Mouse (Mus musculus) cerebellum, adult 8-10 months (tissue): ENCODE measurements around the gene Nsun2.

Source experiments
- DNase-seq: peaks from one replicate; pipeline ENCODE4 v3.0.0; 2022

Nsun2 gene

DNA sequence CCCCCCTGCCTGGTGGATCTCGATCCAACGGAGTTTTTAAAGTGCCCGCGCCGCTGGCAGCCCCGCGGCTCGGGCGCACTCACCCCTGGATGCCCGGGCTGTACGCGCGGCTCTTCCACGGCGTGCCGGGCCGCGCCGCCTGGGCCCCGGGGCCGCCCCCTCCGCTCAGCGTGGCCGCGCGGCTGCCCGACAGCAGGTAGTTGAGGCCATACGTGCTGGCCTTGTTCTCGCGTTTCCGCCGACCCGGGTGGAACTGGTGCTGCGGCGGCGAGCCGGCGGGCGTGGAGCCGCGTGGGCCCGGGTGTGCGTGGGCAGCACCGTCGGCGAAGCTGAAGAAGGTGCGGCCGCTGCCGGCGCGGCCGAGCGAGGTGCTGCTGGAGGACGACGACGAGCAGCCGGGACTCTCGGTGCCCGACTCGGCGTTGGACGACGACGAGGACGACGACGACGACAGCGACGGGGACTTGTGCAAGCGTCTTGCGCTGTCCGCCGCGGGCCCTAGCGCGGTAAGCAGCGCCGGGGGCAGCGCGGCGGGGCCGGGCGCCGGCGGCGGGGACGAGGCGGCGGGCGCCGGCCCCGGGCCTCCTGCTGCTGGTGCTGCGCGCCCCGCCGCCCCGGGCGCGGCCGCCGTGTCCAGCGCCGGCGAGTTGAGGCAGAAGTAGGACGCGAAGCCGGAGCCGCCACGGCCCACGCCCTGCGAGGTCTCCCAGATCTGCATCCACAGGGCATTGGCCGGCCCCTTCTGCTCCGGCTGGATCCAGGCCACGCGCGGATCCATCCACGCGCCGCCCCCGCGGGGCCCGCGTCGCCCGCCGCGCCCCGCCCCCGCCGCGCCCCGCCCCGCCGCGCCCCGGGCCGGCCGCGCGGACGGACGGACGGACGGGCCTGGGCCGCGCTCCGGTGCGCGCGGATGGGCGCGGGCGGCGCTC is at the start of gene Nsun2:
Gene Nsun2, plus strand, starts transcription at position 342 of the 929 bp plus-strand sequence.
- DNase-seq: peak; percentile 75

- DNase-seq: peak; percentile 25
Observed at GRCm38 (mm10) chr13:69485326-69485725, 48.2 kb upstream of the Nsun2 start.

GRCm38 (mm10) chr13:69485833-69486232 is 47.7 kb upstream of the Nsun2 start:
- no peak for DNase-seq

GRCm38 (mm10) chr13:69487108-69487507 is 46.4 kb upstream of the Nsun2 start:
- DNase-seq: no peak

DNA sequence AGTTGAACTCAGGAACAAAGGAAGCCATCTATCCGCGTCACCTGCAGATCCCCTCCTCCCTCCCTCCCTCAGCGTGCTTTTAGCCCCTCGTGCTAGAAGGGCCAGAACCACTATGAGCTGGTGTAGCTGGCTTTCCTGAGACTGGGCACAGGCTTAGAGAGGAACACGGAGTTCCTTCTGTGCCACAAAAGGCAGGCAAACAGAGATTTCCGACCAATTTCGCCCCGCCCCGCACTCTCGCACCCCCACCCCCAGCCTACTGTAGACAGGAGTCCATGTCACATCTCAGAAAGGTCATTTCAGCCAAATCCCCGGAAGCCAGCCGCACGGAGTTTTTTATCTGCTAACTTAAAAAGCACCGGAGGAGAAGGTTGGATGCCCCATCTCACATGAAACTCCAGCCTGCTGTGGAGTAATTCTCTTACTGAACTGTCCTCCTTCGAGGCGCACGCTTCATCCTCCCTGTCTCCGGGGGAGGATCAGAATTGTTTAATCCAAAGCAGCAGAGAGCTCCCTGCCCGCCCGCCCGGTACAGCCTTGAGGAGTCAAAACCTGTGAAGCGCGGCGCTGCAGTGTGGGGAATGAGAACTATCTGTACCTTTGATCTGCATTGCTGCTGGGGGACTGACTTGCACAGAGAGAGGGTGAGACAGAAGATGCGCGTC is 45.8 kb upstream of the Nsun2 start:
- no peak for DNase-seq

GRCm38 (mm10) chr13:69488565-69489255 is 44.8 kb upstream of the Nsun2 start:
- DNase-seq: no peak

GRCm38 (mm10) chr13:69489777-69490176 is 43.8 kb upstream of the Nsun2 start:
- no peak for DNase-seq

DNA sequence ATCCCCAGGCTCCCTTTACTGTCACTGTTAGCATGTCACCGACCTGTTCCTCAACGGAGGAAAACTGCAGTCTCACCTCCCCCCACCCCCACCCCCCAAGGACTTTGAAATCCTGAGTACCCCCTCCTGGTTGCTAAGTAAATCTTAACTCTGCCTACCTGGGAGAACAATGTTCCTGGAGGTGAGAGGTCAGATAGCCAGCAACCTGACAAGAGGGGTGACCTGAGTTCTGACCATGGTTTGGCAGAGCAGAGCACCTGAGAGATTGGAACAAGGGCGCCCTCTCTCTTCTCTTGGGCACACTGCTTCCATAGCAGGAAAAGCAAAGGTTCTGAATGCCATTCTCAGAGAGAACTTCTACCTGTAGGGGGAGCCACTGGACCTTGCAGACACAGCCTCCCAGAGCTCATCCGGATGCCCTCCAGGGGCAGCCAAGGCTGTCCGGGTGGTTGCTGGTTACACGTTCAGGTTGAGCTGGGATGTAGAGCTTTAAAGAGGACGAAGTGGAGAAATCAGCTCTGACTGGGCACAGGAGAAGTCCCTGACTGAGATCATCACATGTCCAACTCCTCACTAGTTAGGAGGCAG is 40.6 kb upstream of the Nsun2 start:
- DNase-seq: peak; percentile 47

DNA sequence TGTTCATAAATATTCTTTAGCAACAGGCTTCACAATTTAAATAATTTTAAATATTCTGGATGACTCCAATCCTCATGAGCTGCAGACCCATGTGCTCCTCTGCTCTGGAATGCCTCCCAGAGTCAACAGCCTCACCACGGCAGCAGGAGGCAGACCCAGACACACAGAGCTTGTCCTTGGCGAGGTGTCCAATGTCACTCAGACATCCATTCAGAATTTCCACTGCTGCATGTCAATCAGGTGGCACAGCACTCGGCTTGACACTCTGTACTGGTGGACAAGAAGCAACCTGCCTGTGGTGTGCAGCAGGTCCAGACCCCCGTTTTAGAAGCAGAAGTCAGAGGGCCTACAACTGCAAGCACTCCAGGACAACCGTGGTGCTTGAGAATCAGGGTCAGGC is 35.3 kb upstream of the Nsun2 start:
- no peak for DNase-seq

GRCm38 (mm10) chr13:69502157-69502750 is 31.3 kb upstream of the Nsun2 start:
- DNase-seq: no peak

DNA sequence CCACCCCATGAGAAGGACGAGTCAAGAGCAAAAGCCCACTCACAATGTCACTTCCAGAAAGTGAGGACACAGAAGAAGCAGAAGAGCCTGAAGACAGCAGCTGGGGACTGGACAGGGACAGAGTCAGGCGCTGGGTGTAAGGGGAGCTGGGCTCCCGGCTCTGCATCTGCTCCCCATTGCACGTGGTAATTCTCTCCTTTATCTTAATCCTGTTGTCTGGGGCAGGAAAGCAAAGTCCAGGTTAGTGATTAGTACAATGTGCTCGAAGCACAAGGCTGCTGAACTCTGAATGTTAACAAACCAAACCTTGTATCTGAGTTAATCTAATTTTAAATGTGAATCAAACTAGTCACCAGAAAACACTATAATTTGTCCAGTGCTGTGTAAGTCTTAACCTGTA is 30.7 kb upstream of the Nsun2 start:
- DNase-seq: no peak

DNA sequence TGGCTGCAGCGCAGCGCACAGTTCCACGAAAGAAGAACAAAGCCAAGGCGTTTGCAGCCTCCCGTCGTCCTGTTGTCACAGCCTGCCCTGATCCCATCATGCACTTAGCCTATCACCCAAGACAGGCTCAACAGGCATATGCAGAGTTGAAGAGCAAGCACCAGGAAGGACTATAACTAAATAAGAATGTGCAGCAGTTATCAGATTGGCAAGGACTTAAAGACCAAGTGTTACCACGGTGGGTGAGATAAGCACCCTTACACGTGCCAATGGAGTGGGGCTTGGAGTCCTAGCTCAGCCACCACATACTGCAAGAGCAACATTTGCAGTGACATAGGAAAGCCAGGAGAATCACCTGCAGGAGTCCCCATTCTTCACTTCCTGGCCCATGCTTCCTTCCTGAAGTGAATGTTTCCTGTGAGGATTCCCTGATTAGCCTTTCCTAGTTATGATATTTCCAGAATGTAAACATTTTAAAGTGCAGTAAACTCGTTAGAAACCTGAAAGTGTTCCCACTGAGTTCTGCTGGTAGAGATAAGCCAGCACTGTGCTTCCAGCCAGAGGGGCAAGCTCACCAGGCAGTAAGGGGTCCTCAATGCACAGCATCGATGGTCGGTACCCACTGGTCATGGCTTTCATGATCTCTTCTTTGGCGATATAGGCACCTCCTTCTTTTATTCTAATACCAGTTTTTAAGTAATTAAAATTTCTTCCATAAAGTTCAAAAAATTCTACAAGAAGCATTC is 27.0 kb upstream of the Nsun2 start:
- no peak for DNase-seq

GRCm38 (mm10) chr13:69507666-69508065 is 25.9 kb upstream of the Nsun2 start:
- no peak for DNase-seq

- DNase-seq: no peak
Observed at GRCm38 (mm10) chr13:69509391-69510244, 23.9 kb upstream of the Nsun2 start.

DNA sequence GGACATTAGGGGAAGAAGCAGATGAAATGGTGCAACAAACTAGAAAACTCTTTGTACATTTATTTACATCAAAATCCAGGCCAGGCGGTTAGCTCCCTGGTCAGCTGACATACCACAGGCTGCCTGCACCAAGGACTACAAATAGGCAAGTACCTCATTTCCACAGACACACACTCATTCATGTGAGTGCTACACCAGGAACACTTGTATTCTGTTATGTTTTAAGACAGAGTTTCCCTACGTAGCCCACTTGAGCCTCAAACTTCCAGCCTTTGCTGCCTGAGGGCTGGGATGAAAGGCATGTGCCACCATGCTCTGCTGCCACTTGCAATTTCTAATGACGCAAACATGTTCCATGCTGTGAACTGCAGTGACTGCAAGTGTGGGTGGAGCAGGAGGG is 18.5 kb upstream of the Nsun2 start:
- DNase-seq: no peak

DNA sequence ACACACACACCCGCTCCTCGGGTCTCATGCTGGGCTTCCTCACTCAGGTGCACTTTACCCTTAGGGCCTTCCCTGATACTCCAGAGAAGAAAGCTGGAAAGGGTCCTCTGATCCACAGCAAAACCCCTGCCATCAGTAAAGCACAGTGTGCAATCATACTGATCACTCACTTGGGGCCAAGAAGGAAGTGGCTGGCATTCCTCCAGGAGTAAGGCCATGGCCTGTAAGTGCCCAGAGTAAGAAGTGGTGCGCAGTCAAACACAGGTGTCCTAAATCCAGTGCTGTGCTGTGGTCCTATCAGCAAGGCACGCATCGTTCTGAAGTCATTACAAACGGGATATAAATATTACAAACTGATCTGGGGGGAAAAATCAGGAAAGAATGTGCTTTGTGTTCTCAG is 16.1 kb upstream of the Nsun2 start:
- no peak for DNase-seq

DNA sequence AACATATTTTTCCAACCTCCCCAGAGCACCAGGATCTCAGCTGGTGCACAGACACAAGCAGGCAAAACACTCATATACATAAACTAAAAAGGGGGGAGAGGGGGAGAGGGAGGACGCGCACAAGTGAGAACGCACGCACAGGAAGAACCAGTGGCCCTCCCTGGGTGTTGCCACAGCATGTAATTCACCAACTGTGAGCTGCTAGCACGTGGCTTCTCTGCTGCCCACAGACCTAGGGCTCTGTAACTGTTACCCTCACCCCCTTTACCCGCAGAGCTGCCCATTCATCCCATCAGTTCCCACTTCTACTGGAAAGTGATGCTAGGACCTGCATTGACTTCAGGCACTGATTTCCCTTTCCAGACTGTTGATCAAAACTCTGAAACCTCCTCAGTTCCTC is 14.4 kb upstream of the Nsun2 start:
- no peak for DNase-seq

DNA sequence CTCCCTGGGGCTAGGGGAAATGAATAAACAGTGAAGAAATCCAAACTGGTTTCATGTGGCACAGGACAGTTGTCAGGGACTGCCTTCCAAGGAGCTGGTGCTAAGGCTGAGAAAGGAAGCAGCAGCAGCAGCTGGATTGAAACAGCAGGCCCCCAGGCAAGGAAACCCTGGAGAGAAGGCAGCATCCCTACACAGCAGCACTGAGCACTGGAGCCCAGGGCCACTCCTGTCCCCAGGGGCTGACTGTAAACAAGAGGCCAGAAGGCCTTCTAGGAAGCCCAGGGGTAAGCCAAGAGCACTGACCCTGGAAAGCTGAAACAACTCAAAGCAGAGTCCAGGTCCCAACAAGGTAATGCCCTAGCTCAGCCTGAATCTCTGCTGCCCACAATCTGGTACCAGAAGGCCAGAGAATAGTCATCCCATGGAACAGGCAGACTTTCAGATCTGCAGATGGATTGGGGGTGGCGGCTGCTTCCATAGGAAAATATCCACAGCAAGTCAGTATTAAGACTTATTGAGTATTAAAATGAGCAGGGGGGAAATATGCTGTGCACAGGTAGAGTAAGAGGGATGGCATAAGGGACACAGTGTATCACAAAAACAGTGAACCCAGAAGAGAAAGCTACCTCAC is 11.3 kb upstream of the Nsun2 start:
- no peak for DNase-seq

DNA sequence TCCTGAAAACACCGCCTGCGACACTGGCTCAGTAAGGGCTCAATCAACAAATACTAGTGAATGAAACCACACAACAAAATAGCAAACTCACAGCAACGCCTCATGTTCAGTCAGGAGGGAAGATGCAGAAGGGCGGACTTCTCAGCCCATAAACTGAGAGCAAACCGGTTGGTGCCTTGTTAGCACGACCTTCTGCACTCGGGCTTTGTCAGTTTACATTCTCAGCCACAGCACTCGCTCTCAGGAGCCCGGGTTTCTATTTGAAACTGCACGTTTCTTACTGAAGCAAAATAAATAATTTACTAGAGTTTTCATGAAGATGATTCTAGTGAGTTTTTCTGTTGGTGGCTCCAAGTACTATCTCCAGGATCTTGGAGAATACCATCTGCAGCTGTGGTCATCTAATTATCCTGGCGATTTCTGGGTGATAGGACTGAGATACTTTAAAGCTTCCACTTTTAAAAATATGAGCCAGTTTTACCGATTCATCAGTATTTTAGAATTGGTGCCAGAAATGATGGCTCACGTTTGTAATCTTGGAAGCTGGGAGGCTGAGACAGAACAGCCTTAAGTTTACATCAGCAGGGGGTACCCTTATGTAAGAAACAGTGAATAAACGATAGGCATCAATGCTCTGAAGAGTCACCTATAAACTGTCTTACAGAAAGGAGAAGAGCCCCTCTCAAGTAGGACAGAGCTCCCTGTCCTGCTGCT is 9.9 kb upstream of the Nsun2 start:
- DNase-seq: no peak

DNA sequence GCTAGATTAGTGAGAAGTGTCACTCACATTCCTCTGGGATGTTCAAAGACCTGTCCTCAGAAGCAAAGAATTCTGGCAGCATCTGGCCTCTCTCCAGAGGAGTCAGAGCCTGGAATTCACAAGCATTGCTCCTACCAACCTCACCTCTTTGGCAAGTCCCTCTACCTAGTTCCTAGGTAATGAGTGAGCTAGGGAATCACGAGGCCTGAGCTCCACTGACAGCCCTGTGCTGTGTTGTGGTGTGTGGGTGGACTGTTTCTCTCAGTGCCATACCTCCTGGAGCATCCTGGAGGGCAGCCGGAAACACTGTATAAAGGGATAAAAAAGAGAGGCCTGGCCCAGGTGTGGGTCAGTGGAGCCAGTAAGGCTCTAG is 9.4 kb upstream of the Nsun2 start:
- DNase-seq: no peak
